Mouse (Mus musculus) lung, embryonic 16.5 days (tissue): ENCODE data around the gene Ms4a7. TPM values are rescaled to one million over a fixed set of nuclear protein-coding genes. Genes with fewer than 3 reads are reported as not detected.
"Not testable (repeated sequence)": the region's sequence is repeated elsewhere in the genome, so short reads cannot be mapped to it uniquely, and the experiment has no call there.

ENCODE experiments used
- ATAC-seq: fragments of 200-750 bp; cut with Nextera tagmentation; 2 replicates; pipeline ENCODE4 v1.8.0; 2017; ENCODE audit warnings: low read depth, mild to moderate bottlenecking, moderate library complexity
- H3K27ac ChIP-seq: fragments of 300-500 bp; sonication (generic); 2 replicates; pipeline ENCODE4 v1.5.1; 2014; ENCODE audit warnings: mild to moderate bottlenecking, control low read depth, low read length
- H3K27me3 ChIP-seq: fragments of 300-500 bp; sonication (generic); 2 replicates; pipeline ENCODE4 v1.6.1; 2014; ENCODE audit warnings: low read depth, low read length, mixed read lengths; ENCODE audit not compliant: control insufficient read depth, insufficient read depth
- H3K36me3 ChIP-seq: fragments of 300-500 bp; sonication (generic); 2 replicates; pipeline ENCODE4 v1.6.1; 2014; ENCODE audit warnings: low read length; ENCODE audit not compliant: control insufficient read depth, insufficient read depth
- H3K4me1 ChIP-seq: fragments of 300-500 bp; sonication (generic); replicated peaks from 2 replicates; pipeline ENCODE4 v1.6.1; 2014; ENCODE audit warnings: low read length, mixed read lengths; ENCODE audit not compliant: control insufficient read depth, insufficient read depth
- H3K4me2 ChIP-seq: fragments of 300-500 bp; sonication (generic); 2 replicates; pipeline ENCODE4 v1.6.1; 2014; ENCODE audit warnings: low read depth, low read length, control low read depth
- H3K4me3 ChIP-seq: fragments of 300-500 bp; sonication (generic); 2 replicates; pipeline ENCODE4 v1.5.1; 2014; ENCODE audit warnings: mild to moderate bottlenecking, low read length, control low read depth
- H3K9ac ChIP-seq: fragments of 300-500 bp; sonication (generic); 2 replicates; pipeline ENCODE4 v1.6.1; 2014; ENCODE audit warnings: low read length, control low read depth
- H3K9me3 ChIP-seq: fragments of 300-500 bp; sonication (generic); 2 replicates; pipeline ENCODE4 v1.6.1; 2016; ENCODE audit warnings: low read length; ENCODE audit not compliant: control insufficient read depth
- WGBS: fragments of 180-500 bp; shearing (Covaris S2); extraction: QIAGEN DNeasy Blood & Tissue Kit; methylation state at CpG from one replicate; pipeline ENCODE4 v1.1.7; 2014; 5-methylcytosine and 5-hydroxymethylcytosine counted together
- polyA plus RNA-seq: library from polyadenylated mRNA; unstranded; fragments of >200 nt; fragmentation: Nextera tagmentation; extraction: Ambion mirVana; gene quantifications from 2 replicates; pipeline ENCODE4 v1.2.1, GENCODE M21; 2015

The Ms4a7 gene
- polyA plus RNA-seq, 1 experiment from 2014 or later, result 3.3 TPM

DNA sequence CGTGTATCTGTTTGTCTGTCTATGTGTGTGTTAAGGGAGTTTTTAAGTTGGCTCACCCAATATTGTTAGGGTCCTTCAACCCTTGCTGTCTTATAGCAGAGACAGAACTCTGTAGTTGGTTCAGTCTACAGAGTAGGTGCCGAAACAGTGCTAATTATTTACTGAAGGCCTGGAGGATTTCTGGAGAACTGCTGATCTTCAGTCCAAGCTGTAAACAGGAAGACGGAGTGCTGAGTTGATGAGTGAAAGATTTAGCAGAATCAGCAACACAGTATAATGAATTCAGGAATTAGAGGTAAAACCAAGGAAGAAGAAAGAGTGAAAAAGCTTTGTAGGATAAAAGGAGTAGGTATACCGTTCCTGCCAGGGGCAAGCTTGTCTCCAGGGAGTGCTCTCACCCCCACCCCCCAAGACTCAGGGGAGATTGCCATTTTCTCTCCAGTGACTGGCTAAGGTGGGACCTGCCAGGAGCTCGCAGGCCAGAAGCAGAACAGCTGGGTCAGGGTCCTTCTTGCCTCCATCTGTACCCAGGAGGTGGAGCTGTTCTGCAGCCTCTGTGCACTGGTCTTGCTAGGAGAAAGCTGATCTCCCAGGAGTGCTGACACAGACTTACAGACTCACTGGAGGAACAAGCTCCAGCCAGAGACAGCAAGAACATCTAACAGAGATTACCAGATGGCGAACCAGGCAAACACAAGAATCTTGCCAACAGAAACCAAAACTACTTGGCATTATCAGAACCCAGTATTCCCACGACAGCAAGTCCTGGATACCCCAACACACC, 13.9 kb upstream of the Ms4a7 start:
- no peak overlapping the region for H3K4me2 ChIP-seq
- H3K27me3 ChIP-seq, result no peaks in the 10 kb centered on the region
- H3K4me3 ChIP-seq, result no peak overlapping the region
- 53% methylated on average over 7 of the region's 7 CpGs for WGBS
- H3K9ac ChIP-seq, result no peak overlapping the region
- no peaks in the 10 kb centered on the region for H3K9me3 ChIP-seq
- no peak for ATAC-seq
- no peak overlapping the region for H3K27ac ChIP-seq
- no peaks in the 10 kb centered on the region for H3K4me1 ChIP-seq
- no peaks in the 10 kb centered on the region for H3K36me3 ChIP-seq

- Histone ChIP-seq H3K27me3 (no peaks in the 10 kb centered on the region), H3K4me1 (no peaks in the 10 kb centered on the region), H3K27ac (no peak overlapping the region), H3K9ac (no peak overlapping the region), H3K4me2 (no peak overlapping the region), H3K36me3 (no peaks in the 10 kb centered on the region), H3K4me3 (no peak overlapping the region), H3K9me3 (no peaks in the 10 kb centered on the region)
- ATAC-seq, result no peak
Measured at GRCm38 (mm10) chr19:11343992-11344391, 8.0 kb upstream of the Ms4a7 start.

DNA sequence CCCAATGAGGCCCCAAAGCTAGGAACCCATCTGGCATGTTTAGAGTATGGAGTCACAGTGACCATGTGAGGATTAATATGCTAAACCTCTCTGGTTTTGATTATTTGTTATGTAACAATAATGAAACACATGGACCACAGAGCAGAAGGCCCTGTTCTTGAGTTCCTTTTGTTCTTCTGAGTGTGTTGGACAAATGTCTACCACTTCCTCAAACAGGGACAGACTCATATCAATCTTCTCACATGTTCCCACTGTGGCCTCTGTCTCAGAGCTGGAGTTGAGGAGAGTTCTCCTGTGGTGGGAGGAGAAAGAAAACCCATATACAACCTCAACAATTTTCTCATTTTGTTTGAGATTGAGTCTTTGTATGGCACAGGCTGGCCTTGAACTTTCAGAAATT, 7.2 kb upstream of the Ms4a7 start:
- Histone ChIP-seq H3K36me3 (no peaks in the 10 kb centered on the region), H3K27ac (no peak overlapping the region), H3K9ac (no peak overlapping the region), H3K4me1 (no peaks in the 10 kb centered on the region), H3K4me2 (no peak overlapping the region), H3K9me3 (no peaks in the 10 kb centered on the region), H3K27me3 (no peaks in the 10 kb centered on the region), H3K4me3 (no peak overlapping the region)
- no peak for ATAC-seq

- Histone ChIP-seq H3K4me1 (no peaks in the 10 kb centered on the region), H3K4me2 (no peak overlapping the region), H3K27ac (no peak overlapping the region), H3K9ac (no peak overlapping the region), H3K36me3 (no peaks in the 10 kb centered on the region), H3K27me3 (no peaks in the 10 kb centered on the region), H3K4me3 (no peak overlapping the region), H3K9me3 (no peaks in the 10 kb centered on the region)
- ATAC-seq, result no peak
- 58% methylated on average over 1 of the region's 1 CpGs for WGBS
Measured at GRCm38 (mm10) chr19:11321123-11321522, 14.8 kb downstream of the Ms4a7 start.

GRCm38 (mm10) chr19:11316786-11317185, 19.2 kb downstream of the Ms4a7 start:
- Histone ChIP-seq H3K4me2 (no peak overlapping the region), H3K27me3 (no peaks in the 10 kb centered on the region), H3K27ac (no peak overlapping the region), H3K4me3 (no peak overlapping the region), H3K36me3 (no peaks in the 10 kb centered on the region), H3K9ac (no peak overlapping the region), H3K9me3 (no peaks in the 10 kb centered on the region), H3K4me1 (no peaks in the 10 kb centered on the region)
- no peak for ATAC-seq
- WGBS, result 84% methylated on average over 4 of the region's 4 CpGs

GRCm38 (mm10) chr19:11314354-11314753, 21.6 kb downstream of the Ms4a7 start, which contains the start of gene Ms4a14:
TSS of gene Ms4a14 (minus strand) at chr19:11314454.
- WGBS, result 61% methylated on average over 1 of the region's 1 CpGs
- Histone ChIP-seq H3K4me1 (no peaks in the 10 kb centered on the region), H3K27ac (no peak within 1 kb of the TSS), H3K9ac (no peak within 1 kb of the TSS), H3K4me2 (no peak within 1 kb of the TSS), H3K36me3 (no peaks in the 10 kb centered on the region), H3K9me3 (no peaks in the 10 kb centered on the region), H3K27me3 (no peaks in the 10 kb centered on the region), H3K4me3 (no peak within 1 kb of the TSS)
- ATAC-seq, result no peak

- Histone ChIP-seq H3K4me1 (no peaks in the 10 kb centered on the region), H3K4me3 (no peak overlapping the region), H3K36me3 (no peaks in the 10 kb centered on the region), H3K27me3 (no peaks in the 10 kb centered on the region), H3K27ac (no peak overlapping the region), H3K9me3 (no peaks in the 10 kb centered on the region), H3K9ac (no peak overlapping the region), H3K4me2 (no peak overlapping the region)
- no peak for ATAC-seq
Measured at GRCm38 (mm10) chr19:11308888-11309287, 27.1 kb downstream of the Ms4a7 start.

DNA sequence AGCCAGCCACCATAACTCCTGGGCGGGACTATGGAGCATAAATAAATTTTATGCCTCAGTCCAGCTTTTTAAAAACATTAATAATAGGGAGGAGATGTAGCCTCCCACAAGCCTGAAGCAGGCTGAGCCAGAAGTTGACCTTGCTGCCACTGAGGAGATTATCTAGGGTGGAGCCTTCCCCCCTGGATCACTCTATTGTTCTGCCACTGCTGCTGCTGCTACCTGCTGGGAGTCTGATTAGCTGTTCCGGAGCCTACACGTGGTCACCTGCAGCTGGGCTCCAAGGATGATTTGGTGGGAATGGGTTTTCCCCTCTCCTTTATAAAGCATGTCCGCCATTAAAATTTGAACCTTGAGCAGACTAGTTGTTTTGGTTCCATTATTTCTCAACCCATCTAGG, 36.4 kb downstream of the Ms4a7 start:
- not testable (repeated sequence) for H3K9ac ChIP-seq, H3K4me1 ChIP-seq, H3K27me3 ChIP-seq, H3K4me3 ChIP-seq, H3K27ac ChIP-seq, H3K4me2 ChIP-seq, H3K36me3 ChIP-seq, ATAC-seq, H3K9me3 ChIP-seq
- WGBS, result 59% methylated on average over 4 of the region's 4 CpGs

DNA sequence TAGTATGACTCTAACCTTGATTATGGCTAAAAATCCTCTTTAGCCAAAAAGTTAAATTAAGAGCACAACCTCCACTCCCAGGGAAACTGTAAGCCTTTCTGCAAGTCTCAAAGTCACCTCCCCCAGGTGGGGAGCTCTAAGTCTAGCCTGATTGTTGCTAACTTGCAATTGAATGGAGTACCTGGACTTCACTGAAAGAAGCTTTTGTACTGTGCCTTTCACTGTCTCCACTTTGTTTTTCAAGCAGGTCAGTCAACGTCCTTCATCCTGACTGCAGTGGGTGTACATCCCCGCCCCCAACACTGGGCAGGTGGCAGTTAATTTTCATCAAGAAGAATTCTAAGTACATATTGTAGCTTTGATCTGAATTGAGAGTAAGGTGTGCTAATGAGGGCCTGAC, 37.0 kb downstream of the Ms4a7 start:
- Histone ChIP-seq H3K36me3 (no peaks in the 10 kb centered on the region), H3K27me3 (no peaks in the 10 kb centered on the region), H3K9me3 (no peaks in the 10 kb centered on the region), H3K4me3 (no peak overlapping the region), H3K4me1 (no peaks in the 10 kb centered on the region), H3K9ac (no peak overlapping the region), H3K4me2 (no peak overlapping the region), H3K27ac (no peak overlapping the region)
- no peak for ATAC-seq
- 44% methylated on average over 2 of the region's 2 CpGs for WGBS

DNA sequence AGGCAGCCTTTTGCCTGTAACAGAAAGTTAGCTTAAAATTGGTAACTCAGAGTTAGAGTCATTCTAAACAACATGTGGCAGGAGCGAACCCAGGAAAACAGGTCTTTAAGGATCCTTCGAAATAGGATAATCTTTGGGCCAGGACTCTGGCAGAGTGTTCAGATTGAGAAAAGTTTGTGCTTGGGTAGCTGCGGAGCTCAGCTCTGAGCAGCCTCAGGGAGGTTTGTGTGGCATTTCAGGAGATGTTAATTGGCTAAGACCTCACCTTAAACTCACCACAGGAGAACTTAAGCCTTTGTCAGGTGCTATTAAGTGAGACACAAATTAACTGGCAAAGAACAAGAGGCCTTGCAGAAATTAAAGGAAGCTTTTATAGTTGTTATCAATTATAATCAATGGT, 42.3 kb downstream of the Ms4a7 start:
- H3K4me1 ChIP-seq, H3K36me3 ChIP-seq, H3K9me3 ChIP-seq, H3K27ac ChIP-seq, H3K9ac ChIP-seq, H3K27me3 ChIP-seq, ATAC-seq: not testable (repeated sequence)
- WGBS, result 13% methylated on average over 3 of the region's 3 CpGs
- Histone ChIP-seq H3K4me2 (peak overlapping the region; percentile 59), H3K4me3 (peak overlapping the region; percentile 51; the same call in 1 of the 2 replicates)
